Mouse (Mus musculus): Measurements from ENCODE around the gene Plekhb1. TPM values are rescaled to one million over a fixed set of nuclear protein-coding genes. Genes with fewer than 3 reads are reported as not detected.
A peak's percentile ranks its signal among the peaks of the same experiment; 100 is the strongest.

Gene Plekhb1
- polyA plus RNA-seq, 1 experiment from 2014 or later, result 15.5 TPM

GRCm38 (mm10) chr7:100670646-100671045, 8.4 kb upstream of the Plekhb1 start:
- H3K4me1 ChIP-seq (ENCODE audit: control insufficient read depth, insufficient read depth, low read length), result no peaks in the 10 kb centered on the region
- H3K4me3 ChIP-seq (ENCODE audit: low read depth, low read length), result no peak overlapping the region
- no peak for ATAC-seq (ENCODE audit: insufficient number of reproducible peaks, insufficient read depth, low FRiP score, low read depth)
- H3K9me3 ChIP-seq (ENCODE audit: control insufficient read depth, low read depth, low read length), result no peaks in the 10 kb centered on the region
- no peaks in the 10 kb centered on the region for H3K27me3 ChIP-seq (ENCODE audit: control insufficient read depth, insufficient read depth, low read length)
- H3K36me3 ChIP-seq (ENCODE audit: control insufficient read depth, insufficient read depth, low read length), result no peaks in the 10 kb centered on the region
- no peak overlapping the region for H3K27ac ChIP-seq (ENCODE audit: low read length)
- no peak overlapping the region for H3K9ac ChIP-seq (replicated peaks; ENCODE audit: low read depth, low read length)
- H3K4me2 ChIP-seq (replicated peaks; ENCODE audit: low read depth, low read length), result no peak overlapping the region
- 84% methylated on average over 5 of the region's 5 CpGs for WGBS

- Histone ChIP-seq H3K4me1 (ENCODE audit: control insufficient read depth, insufficient read depth, low read length) (no peaks in the 10 kb centered on the region), H3K36me3 (ENCODE audit: control insufficient read depth, insufficient read depth, low read length) (no peaks in the 10 kb centered on the region), H3K9ac (replicated peaks; ENCODE audit: low read depth, low read length) (no peak overlapping the region), H3K4me3 (ENCODE audit: low read depth, low read length) (no peak overlapping the region), H3K27me3 (ENCODE audit: control insufficient read depth, insufficient read depth, low read length) (no peaks in the 10 kb centered on the region), H3K27ac (ENCODE audit: low read length) (no peak overlapping the region), H3K9me3 (ENCODE audit: control insufficient read depth, low read depth, low read length) (no peaks in the 10 kb centered on the region), H3K4me2 (replicated peaks; ENCODE audit: low read depth, low read length) (no peak overlapping the region)
- 65% methylated on average over 11 of the region's 11 CpGs for WGBS
- ATAC-seq (ENCODE audit: insufficient number of reproducible peaks, insufficient read depth, low FRiP score, low read depth), result no peak
Measured at GRCm38 (mm10) chr7:100663729-100664304, 1.6 kb upstream of the Plekhb1 start.

- WGBS, result 1% methylated on average over 13 of the region's 13 CpGs
- no peak overlapping the region for H3K27ac ChIP-seq (ENCODE audit: low read length)
Measured at GRCm38 (mm10) chr7:100663190-100663589, 976 bp upstream of the Plekhb1 start.

GRCm38 (mm10) chr7:100661264-100661663, 950 bp downstream of the Plekhb1 start:
- no peak overlapping the region for H3K9ac ChIP-seq (replicated peaks; ENCODE audit: low read depth, low read length)
- H3K9me3 ChIP-seq (ENCODE audit: control insufficient read depth, low read depth, low read length), result no peaks in the 10 kb centered on the region
- no peak overlapping the region for H3K4me3 ChIP-seq (ENCODE audit: low read depth, low read length)
- no peak overlapping the region for H3K4me2 ChIP-seq (replicated peaks; ENCODE audit: low read depth, low read length)
- H3K27me3 ChIP-seq (ENCODE audit: control insufficient read depth, insufficient read depth, low read length), result no peaks in the 10 kb centered on the region
- no peaks in the 10 kb centered on the region for H3K36me3 ChIP-seq (ENCODE audit: control insufficient read depth, insufficient read depth, low read length)
- H3K4me1 ChIP-seq (ENCODE audit: control insufficient read depth, insufficient read depth, low read length), result peaks cover 4% of the 10 kb centered on the region; the same call in 1 of the 2 replicates
- WGBS, result 86% methylated on average over 7 of the region's 7 CpGs
- ATAC-seq (ENCODE audit: insufficient number of reproducible peaks, insufficient read depth, low FRiP score, low read depth), result no peak
- no peak overlapping the region for H3K27ac ChIP-seq (ENCODE audit: low read length)

More at GRCm38 (mm10) chr7:100663190-100663589, 976 bp upstream of the Plekhb1 start:
- peak; percentile 87 for ATAC-seq (ENCODE audit: insufficient number of reproducible peaks, insufficient read depth, low FRiP score, low read depth)
- H3K9ac ChIP-seq (replicated peaks; ENCODE audit: low read depth, low read length), result no peak overlapping the region
- H3K4me3 ChIP-seq (ENCODE audit: low read depth, low read length), result no peak overlapping the region
- H3K27me3 ChIP-seq (ENCODE audit: control insufficient read depth, insufficient read depth, low read length), result no peaks in the 10 kb centered on the region
- H3K4me2 ChIP-seq (replicated peaks; ENCODE audit: low read depth, low read length), result peak overlapping the region; percentile 27; the same call in 1 of the 2 replicates
- no peaks in the 10 kb centered on the region for H3K9me3 ChIP-seq (ENCODE audit: control insufficient read depth, low read depth, low read length)
- no peaks in the 10 kb centered on the region for H3K36me3 ChIP-seq (ENCODE audit: control insufficient read depth, insufficient read depth, low read length)
- peaks cover 4% of the 10 kb centered on the region; the same call in 1 of the 2 replicates for H3K4me1 ChIP-seq (ENCODE audit: control insufficient read depth, insufficient read depth, low read length)

GRCm38 (mm10) chr7:100658093-100658578, 4.1 kb downstream of the Plekhb1 start:
- H3K27ac ChIP-seq (ENCODE audit: low read length), result no peak overlapping the region
- ATAC-seq (ENCODE audit: insufficient number of reproducible peaks, insufficient read depth, low FRiP score, low read depth), result peak; percentile 81
- peaks cover 4% of the 10 kb centered on the region; the same call in 1 of the 2 replicates for H3K4me1 ChIP-seq (ENCODE audit: control insufficient read depth, insufficient read depth, low read length)
- no peaks in the 10 kb centered on the region for H3K9me3 ChIP-seq (ENCODE audit: control insufficient read depth, low read depth, low read length)
- H3K27me3 ChIP-seq (ENCODE audit: control insufficient read depth, insufficient read depth, low read length), result no peaks in the 10 kb centered on the region
- H3K36me3 ChIP-seq (ENCODE audit: control insufficient read depth, insufficient read depth, low read length), result no peaks in the 10 kb centered on the region
- peak overlapping the region; percentile 7; the same call in 1 of the 2 replicates for H3K4me3 ChIP-seq (ENCODE audit: low read depth, low read length)
- H3K4me2 ChIP-seq (replicated peaks; ENCODE audit: low read depth, low read length), result peak overlapping the region; percentile 29
- no peak overlapping the region for H3K9ac ChIP-seq (replicated peaks; ENCODE audit: low read depth, low read length)
- WGBS, result 27% methylated on average over 18 of the region's 18 CpGs

- Histone ChIP-seq H3K27ac (ENCODE audit: low read length) (no peak overlapping the region), H3K27me3 (ENCODE audit: control insufficient read depth, insufficient read depth, low read length) (no peaks in the 10 kb centered on the region), H3K4me3 (ENCODE audit: low read depth, low read length) (no peak overlapping the region), H3K4me1 (ENCODE audit: control insufficient read depth, insufficient read depth, low read length) (peaks cover 4% of the 10 kb centered on the region; the same call in 1 of the 2 replicates), H3K9me3 (ENCODE audit: control insufficient read depth, low read depth, low read length) (no peaks in the 10 kb centered on the region), H3K9ac (replicated peaks; ENCODE audit: low read depth, low read length) (no peak overlapping the region), H3K36me3 (ENCODE audit: control insufficient read depth, insufficient read depth, low read length) (no peaks in the 10 kb centered on the region), H3K4me2 (replicated peaks; ENCODE audit: low read depth, low read length) (no peak overlapping the region)
- 14% methylated on average over 5 of the region's 5 CpGs for WGBS
- no peak for ATAC-seq (ENCODE audit: insufficient number of reproducible peaks, insufficient read depth, low FRiP score, low read depth)
Measured at GRCm38 (mm10) chr7:100656739-100657138, 5.5 kb downstream of the Plekhb1 start.

GRCm38 (mm10) chr7:100654441-100654840, 7.8 kb downstream of the Plekhb1 start:
- WGBS, result 85% methylated on average over 8 of the region's 8 CpGs
- ATAC-seq (ENCODE audit: insufficient number of reproducible peaks, insufficient read depth, low FRiP score, low read depth), result no peak
- no peaks in the 10 kb centered on the region for H3K36me3 ChIP-seq (ENCODE audit: control insufficient read depth, insufficient read depth, low read length)
- H3K4me2 ChIP-seq (replicated peaks; ENCODE audit: low read depth, low read length), result no peak overlapping the region
- 0 out of 2 replicates have a peak overlapping the region, but pooled peaks have one; percentile 44 for H3K27ac ChIP-seq (ENCODE audit: low read length)
- H3K27me3 ChIP-seq (ENCODE audit: control insufficient read depth, insufficient read depth, low read length), result no peaks in the 10 kb centered on the region
- peaks cover 4% of the 10 kb centered on the region; the same call in 1 of the 2 replicates for H3K4me1 ChIP-seq (ENCODE audit: control insufficient read depth, insufficient read depth, low read length)
- H3K9me3 ChIP-seq (ENCODE audit: control insufficient read depth, low read depth, low read length), result no peaks in the 10 kb centered on the region
- H3K4me3 ChIP-seq (ENCODE audit: low read depth, low read length), result no peak overlapping the region
- H3K9ac ChIP-seq (replicated peaks; ENCODE audit: low read depth, low read length), result no peak overlapping the region

- Histone ChIP-seq H3K9ac (replicated peaks; ENCODE audit: low read depth, low read length) (no peak overlapping the region), H3K27me3 (ENCODE audit: control insufficient read depth, insufficient read depth, low read length) (no peaks in the 10 kb centered on the region), H3K9me3 (ENCODE audit: control insufficient read depth, low read depth, low read length) (no peaks in the 10 kb centered on the region), H3K27ac (ENCODE audit: low read length) (0 out of 2 replicates have a peak overlapping the region, but pooled peaks have one; percentile 44), H3K4me1 (ENCODE audit: control insufficient read depth, insufficient read depth, low read length) (peaks cover 3% of the 10 kb centered on the region; the same call in 1 of the 2 replicates), H3K4me2 (replicated peaks; ENCODE audit: low read depth, low read length) (no peak overlapping the region), H3K4me3 (ENCODE audit: low read depth, low read length) (no peak overlapping the region), H3K36me3 (ENCODE audit: control insufficient read depth, insufficient read depth, low read length) (peaks cover under 1% of the 10 kb centered on the region; the same call in 1 of the 2 replicates)
- ATAC-seq (ENCODE audit: insufficient number of reproducible peaks, insufficient read depth, low FRiP score, low read depth), result no peak
- WGBS, result 81% methylated on average over 9 of the region's 9 CpGs
Measured at GRCm38 (mm10) chr7:100653480-100654266, 8.5 kb downstream of the Plekhb1 start.

All from stomach, embryonic 14.5 days (tissue).